Mouse (Mus musculus): ENCODE results near the gene Ebf4.
A peak's percentile ranks its signal among the peaks of the same experiment; 100 is the strongest.

The Ebf4 gene

DNA sequence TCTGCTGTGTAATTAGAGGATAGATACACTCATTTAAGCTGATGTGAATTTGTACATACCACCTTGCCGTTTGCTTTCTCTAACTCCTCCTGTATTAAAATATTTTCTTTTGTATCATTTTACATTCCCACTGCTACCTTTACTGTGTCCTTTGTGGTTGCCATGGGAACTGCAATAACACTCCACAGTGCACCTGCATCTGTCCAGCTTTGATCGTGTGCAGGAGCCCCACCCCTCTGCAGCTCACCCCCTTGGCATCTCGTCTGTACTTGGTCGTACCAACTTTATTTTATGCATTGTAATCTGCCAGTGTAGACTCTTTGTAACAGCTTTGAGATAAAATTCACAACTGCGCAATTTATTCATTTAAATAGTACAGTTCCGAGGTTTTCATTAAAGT is 88.9 kb downstream of the Ebf4 start:
- no peak for DNase-seq (ENCODE audit: low read depth, low spot score)

DNA sequence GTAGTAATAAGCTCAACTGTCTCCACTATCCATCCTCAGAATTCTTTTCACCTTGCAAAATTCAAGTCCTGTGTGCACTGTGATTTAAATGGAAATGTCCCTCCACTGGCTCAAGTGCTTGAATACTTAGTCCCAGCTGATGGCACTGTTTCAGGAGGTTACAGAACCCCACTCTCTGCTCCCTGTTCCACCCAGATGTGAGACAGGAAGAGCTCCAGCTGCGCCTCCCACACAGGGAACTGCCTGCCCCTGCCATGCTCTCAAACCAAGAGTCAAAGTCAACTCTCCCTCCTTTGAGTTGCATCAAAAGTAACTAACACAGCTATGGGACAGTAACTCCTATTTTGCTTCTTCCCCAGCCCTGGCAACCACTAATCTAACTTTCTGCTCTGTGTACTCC is 91.2 kb downstream of the Ebf4 start:
- no peak for DNase-seq (ENCODE audit: low read depth, low spot score)

GRCm38 (mm10) chr2:130388796-130389195 is 93.8 kb downstream of the Ebf4 start:
- DNase-seq (ENCODE audit: low read depth, low spot score), result peak; percentile 19

DNA sequence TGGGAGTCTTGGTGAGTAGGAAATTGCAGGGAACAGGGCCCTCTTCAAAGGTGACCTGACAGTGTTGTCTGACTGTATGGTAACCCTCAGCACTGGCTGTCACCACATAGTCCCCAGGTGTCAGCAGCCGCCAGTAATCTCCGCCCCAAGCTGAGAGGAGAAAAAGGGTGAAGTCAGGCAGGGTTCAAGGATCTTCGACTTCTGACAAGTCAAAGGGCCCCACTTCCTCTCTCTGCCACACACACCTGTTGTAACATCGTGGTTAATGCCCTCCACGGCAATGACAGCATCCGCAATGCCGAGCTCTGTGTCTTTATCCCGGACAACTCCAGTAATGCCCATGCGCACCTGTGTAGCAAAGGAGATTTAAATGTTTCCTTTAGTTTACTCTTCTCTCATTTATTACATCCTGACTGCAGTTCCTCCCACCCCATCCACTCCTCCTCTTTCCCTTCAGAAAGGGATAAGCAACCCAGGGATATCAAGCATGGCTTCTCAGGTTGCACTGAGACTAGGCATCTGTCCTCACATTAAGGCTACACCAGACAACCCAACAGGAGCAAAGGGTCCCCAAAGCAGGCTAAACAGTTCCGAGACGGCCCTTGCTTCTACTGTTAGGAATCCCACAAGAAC is 96.1 kb downstream of the Ebf4 start:
- DNase-seq (ENCODE audit: low read depth, low spot score), result no peak

GRCm38 (mm10) chr2:130392836-130393235 is 97.9 kb downstream of the Ebf4 start:
- DNase-seq (ENCODE audit: low read depth, low spot score), result no peak

GRCm38 (mm10) chr2:130395696-130396095 is 100.7 kb downstream of the Ebf4 start:
- DNase-seq (ENCODE audit: low read depth, low spot score), result no peak

- peak; percentile 74 for DNase-seq (ENCODE audit: low read depth, low spot score)
Observed at GRCm38 (mm10) chr2:130397186-130397985, 102.4 kb downstream of the Ebf4 start, which contains the start of gene Cpxm1. Gene Cpxm1, minus strand, starts transcription at chr2:130397574.

DNA sequence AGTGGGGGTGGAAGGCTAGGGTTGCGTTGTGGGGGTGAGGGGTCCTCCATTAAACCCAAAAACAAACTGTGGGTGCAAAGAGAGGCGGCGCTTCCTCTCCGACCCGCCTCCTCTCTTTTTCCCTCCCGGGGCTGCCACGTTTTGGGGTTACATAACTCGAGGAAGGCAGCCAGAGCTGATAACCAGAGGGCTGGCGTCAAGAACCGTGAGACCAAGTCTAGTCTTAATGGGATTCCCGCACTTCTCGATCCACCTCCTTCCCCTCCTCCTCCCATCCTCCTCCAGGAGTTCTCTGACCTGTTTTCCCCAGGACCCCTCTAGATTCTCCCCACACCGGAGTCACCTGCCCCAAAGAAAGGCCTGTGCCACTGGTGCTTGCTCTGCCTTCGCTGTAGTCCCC is 103.1 kb downstream of the Ebf4 start:
- no peak for DNase-seq (ENCODE audit: low read depth, low spot score)

- DNase-seq (ENCODE audit: low read depth, low spot score), result no peak
Observed at GRCm38 (mm10) chr2:130400046-130400445, 105.1 kb downstream of the Ebf4 start.

- DNase-seq (ENCODE audit: low read depth, low spot score), result no peak
Observed at GRCm38 (mm10) chr2:130401891-130402290, 106.9 kb downstream of the Ebf4 start.

- DNase-seq (ENCODE audit: low read depth, low spot score), result no peak
Observed at GRCm38 (mm10) chr2:130404939-130405338, 110.0 kb downstream of the Ebf4 start, which contains the start of the genes Gm28372 and 1700020A23Rik. Gene Gm28372, plus strand, starts transcription at chr2:130405239. Gene 1700020A23Rik, plus strand, starts transcription at chr2:130405259.

DNA sequence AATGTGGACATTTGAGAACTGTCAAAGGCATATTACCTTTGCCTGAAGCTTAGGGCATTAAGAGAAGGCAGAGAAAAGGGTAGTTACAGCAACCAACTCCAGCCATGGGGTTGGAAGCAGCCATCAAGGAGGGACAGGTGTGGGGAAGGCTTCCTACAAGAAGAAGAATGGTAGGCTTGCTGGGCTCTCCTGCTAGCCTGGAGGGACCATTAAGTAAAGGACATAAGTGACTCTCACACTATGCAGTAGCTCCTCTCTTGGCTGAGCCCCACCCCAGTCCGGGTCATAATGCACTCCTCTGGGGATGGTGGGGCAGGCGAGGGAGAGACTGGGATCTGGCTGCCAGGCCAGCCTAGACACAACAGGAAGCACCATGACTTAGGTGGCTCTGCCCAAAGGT is 111.2 kb downstream of the Ebf4 start, which contains the start of gene Tmem239:
Gene Tmem239 (plus strand): TSS at position 301 of the 400 bp plus-strand sequence.
- DNase-seq (ENCODE audit: low read depth, low spot score), result no peak

DNA sequence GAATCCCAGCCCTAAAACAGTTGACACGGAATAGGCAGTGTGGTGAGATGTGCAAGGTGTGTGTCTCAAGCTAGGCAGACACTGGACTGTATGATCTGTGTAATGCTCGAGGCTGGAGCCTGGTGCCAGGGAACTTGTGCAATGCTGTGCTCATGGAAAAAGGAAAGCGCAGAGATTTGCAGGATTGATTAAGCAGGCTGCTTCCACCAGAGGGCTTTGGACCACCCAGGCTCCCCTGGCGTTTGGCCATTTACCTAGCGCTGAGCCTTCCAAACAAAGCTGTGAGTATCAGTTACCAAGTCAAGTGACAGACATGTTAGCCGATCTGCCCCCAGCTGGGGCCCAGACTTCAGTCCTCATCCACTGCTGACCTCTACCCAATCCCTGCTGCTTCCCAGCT is 113.2 kb downstream of the Ebf4 start:
- peak; percentile 63 for DNase-seq (ENCODE audit: low read depth, low spot score)

DNA sequence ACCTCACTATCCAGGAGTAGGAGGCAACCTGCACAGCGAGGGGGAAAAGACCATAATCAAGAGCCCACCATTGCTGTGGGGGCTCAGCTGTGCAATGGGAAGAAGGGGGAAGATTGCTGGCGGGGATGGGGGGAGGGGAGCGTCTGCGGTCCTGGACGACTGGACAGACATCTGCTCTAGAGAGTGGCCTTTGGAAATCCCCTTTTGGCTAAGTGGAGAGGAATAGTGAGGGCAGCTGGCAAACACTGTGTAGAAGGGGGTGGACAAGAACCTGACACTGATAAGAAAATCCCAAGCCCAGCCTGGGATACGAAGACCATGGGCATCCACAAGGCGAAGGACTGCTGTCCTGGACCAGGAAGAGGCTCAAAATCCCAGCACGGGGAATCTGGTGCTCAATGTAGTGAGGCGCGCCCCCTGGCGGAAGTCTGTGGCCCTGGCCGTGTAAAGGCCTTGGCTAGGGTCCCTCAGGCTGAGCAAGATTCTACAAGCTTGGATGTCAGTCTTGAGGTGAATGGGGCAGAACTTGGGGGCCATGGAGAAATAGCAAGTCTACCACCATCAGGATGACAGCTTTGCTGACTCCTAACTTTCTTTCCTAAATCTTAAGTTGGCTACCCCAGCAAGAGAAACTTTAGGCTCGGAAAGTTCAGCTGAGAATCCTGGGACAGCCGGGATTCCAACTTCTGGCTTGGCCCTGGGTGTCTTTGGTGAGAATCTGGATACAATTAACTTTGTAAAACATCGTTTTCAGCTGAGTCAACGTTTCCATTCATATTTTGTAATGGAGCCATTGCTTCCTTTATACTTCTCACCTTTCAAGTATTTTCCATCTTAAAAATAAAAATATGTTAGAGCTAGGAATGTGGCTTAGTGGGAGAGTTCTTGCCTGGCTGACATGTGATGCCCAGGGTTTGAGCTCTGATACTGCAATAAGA is 116.9 kb downstream of the Ebf4 start:
- peak; percentile 88 for DNase-seq (ENCODE audit: low read depth, low spot score)

DNA sequence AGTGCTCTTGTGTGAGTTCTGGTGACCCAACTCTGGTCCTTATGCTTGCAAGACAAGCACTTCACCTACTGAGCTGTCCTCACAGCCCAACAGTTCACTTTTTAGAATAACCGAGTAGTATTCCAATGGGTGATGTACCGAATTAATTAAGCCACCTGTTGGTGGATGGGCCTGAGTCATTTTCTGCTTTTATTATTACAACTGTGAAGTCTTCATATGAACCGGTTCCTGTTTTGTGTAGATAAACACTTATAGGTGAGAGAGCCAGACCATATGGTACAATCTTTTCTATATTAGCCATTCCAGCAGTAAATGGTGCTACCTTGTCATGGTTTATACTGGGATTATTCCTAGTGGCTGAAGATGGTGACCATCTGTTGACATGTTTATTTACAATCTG is 117.8 kb downstream of the Ebf4 start:
- DNase-seq (ENCODE audit: low read depth, low spot score), result no peak

DNA sequence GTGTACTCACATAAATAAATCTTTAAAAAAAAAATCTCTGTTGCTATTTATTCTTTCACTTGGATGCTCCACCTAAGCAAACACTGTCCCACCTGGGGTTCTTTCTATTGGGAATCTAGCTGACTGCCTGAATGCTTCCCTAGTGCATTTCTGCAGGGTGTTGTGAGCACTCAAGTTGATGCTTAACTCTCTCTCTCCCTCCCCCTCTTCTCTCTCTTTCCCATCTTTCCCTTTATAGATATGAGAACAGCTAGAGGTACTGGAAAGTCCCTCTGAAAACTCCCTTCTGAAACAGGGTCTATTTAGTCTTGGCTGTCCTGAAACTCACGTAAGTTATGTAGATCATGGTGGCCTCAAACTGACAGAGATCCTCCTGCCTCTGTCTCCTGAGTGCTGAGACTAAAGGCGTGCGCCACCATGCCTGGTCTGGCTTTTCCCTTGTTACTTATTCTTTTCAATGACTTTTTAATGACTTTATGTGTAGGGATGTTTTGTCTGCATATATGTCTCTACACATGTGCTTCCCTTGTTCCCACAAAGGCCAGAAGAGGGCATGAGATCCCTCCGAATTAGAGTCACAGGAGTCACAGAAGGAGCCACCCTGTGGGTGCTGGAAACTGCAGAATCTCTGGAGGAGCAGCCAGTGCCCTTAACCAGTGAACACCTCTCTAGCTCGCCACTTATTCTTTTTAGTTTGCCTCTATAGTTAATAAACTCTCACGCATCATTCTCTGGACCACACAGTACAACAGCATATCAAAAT is 119.3 kb downstream of the Ebf4 start:
- DNase-seq (ENCODE audit: low read depth, low spot score), result no peak
